Mouse (Mus musculus): ENCODE data around the gene Lrpap1.
A peak's percentile ranks its signal among the peaks of the same experiment; 100 is the strongest.

The Lrpap1 gene

DNA sequence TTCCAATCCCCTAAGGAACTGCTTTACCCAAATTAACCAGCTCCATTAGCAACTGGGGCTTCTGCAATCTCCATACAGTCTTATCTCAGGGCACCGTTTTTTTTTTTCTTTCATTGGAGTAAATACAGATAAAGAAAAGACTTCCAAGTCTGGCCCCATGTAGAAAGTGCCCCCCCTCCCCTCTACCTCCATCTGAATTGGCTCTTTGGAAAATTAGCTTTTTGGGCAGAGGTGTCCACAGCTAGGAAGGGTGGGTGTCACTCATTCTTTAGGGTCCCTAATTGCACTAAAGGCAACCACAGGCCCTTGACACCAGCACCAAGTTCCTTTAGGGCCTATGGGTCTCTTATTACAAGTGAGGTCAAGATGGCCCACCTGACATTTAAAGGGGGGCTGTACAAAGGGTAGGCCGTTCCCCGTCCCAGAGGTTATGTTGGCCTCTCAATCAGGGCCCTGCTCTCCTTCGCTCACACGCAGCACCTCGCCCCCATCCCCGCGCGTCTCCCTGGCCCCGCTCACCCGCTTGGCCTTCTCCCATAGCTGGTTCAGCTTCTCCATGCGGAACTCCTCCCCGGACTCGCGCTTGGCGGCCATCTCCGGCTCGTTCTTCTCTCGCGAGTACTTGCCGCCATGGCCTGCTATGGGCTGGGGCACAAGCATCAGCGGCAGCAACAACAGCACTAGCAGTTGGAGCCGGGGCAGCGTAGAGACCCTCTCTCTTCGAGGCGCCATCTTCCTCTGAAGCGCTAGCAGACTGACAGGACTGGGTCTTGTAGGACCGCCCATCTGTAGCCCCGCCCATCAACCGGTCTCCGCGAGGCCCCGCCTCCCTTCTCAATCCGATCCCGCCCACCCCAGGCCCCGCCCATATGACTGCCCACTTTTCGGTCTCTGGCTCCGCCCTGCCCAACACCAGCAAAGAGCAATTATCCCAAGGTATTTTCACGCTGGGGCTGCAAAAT lies at the start of gene Lrpap1:
Gene Lrpap1 (minus strand): TSS at position 807 of the 962 bp plus-strand sequence.
- peak; percentile 97 for DNase-seq (ENCODE audit: low read depth, low spot score)

DNA sequence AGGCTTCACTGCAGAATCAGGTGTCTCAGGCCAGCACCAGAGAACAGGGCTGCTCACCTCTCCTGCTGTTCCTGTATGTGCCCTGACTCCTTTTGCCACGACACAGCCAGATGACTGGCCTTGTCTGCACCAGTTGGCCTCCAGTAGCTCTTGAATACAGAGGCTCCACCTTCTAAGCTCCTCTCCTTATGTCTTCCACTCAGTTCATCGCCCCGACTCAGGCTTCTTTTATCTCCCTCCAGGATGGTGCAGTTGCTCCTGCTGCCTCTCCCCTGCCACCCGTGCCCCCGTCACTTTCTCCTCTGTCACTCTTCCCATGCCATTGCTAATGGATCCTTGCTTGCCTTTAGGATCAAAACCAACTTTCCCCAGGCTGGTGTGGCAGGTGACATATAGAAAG lies 44.4 kb upstream of the Lrpap1 start:
- no peak for DNase-seq (ENCODE audit: low read depth, low spot score)

DNA sequence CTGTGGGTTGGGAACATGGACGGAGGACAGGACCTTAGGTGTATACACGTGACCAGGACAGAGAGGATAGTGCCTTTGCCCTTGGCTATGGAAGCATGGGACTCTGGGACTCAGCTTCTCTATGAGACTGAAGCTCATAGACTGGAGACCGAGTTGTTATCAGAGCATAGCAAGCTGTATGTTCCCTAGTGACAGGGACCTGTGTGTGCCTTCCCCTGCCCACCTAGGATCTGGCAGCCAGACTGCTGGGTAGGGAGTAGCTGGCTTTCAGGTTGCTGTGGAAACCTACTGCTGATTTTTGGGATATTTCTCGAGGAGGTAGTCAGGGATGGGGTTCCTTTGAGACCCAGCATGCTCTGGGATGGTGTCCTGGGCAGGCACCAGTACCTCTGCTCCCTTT lies 44.0 kb upstream of the Lrpap1 start:
- DNase-seq (ENCODE audit: low read depth, low spot score), result peak; percentile 41

DNA sequence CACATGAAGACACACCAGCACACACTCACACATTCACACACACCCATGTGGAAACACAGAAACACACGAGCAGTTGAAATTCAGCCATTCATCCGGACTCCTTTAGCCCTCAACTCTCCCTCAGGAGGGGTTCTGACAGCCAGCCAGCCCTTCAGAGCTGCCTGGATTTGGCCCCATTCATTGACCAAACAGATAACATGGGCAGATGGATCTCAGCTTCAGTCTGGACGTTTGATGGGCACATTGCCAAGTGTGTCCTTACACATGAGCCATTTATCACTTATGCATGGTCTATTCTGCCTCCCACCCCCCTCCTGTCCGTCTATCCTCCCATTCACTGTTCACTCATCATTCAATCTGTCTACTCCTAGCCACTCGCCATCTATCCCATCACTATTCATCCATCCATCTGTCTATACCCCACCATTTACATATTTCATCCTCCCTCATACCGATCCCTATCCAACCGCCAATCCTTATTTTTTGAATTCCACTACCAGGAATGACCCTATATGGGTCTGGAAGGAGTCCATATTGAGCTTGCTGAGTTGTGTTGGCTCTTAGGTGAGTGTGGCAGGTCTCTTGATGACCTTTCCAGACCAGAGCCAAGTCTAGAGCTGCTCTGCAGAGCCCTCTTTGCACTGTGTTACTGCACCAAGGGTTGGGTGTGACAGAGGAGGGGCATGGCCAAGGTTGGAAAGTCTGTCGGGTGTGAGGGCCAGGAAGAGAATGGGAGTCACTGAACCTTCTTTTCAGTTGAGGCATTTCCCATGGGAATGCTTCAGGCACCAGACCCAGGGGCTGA lies 42.6 kb upstream of the Lrpap1 start:
- peak; percentile 78 for DNase-seq (ENCODE audit: low read depth, low spot score)

DNA sequence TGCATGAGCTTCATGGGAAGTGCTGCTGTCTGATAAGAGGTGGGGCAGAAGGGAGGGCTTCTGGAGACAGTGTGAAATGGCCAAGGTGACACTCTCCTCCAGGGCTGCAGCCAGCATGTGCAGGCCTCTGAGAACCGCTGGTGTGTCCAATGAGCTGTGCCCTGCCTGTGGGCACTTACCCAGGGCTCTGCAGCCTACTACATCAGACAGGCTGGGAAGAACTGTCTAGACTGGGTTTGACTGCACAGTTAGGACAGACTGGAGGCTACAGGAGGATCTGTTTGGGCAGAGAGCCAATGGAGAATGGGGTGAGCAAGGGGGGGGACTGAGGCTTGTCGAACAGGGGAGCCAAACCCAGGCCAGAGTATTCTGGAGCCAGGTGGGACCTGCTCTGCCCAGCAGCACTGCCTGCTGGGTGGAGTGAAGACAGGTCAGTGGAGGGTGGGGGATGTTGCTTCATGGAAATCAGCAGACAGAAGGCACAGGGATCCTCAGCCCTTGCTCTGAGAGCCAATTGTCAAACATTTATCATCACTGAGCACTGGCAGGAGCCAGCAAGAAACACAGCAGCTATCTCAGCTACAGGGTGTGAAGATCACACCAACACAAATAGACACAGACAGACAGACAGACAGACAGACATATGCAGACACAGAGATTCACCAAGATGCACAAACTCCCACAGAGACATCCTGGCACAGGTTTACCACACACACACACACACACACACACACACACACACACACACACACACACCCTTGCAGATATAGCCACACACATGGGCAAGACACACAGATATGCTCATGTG lies 41.8 kb upstream of the Lrpap1 start:
- peak; percentile 68 for DNase-seq (ENCODE audit: low read depth, low spot score)

DNA sequence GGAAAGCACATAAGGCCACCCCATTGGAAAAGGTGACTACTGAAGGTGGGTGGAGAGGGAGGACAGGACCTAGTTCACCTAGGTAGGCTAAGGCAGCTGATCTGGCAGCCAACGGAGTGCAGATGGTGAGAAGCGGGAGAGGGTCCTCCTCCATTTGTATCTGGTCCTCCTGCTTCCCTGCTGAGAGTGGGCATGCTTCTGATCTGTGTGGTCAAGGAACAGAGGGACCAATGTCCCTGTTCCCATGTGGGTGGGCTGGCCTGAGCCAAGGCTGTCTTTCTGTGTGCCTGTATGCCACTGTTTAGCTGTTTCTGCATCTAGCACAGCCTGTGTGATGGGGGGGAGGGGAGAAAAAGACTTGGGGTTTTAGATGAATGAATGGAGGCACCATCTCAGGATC lies 41.2 kb upstream of the Lrpap1 start:
- DNase-seq (ENCODE audit: low read depth, low spot score), result no peak

DNA sequence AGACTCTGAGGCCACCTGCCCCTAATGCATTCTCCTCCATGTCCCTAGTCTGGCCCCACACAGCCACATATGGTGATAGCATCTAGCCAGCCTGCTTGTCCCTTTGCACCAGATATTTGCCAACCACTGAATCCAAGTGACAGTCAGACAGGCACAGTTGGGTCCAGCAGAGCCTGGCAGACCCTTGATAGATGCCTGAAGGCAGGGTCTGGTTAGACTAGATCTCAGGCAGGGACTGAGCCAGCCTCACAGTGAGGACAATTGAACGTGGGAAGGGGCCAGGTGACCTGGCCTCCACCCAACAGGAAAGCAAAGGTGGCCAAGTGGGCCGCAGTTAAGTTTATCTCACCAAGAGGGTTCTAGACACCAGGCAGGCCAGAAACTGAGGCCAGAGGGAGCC lies 39.1 kb upstream of the Lrpap1 start:
- DNase-seq (ENCODE audit: low read depth, low spot score), result peak; percentile 85

DNA sequence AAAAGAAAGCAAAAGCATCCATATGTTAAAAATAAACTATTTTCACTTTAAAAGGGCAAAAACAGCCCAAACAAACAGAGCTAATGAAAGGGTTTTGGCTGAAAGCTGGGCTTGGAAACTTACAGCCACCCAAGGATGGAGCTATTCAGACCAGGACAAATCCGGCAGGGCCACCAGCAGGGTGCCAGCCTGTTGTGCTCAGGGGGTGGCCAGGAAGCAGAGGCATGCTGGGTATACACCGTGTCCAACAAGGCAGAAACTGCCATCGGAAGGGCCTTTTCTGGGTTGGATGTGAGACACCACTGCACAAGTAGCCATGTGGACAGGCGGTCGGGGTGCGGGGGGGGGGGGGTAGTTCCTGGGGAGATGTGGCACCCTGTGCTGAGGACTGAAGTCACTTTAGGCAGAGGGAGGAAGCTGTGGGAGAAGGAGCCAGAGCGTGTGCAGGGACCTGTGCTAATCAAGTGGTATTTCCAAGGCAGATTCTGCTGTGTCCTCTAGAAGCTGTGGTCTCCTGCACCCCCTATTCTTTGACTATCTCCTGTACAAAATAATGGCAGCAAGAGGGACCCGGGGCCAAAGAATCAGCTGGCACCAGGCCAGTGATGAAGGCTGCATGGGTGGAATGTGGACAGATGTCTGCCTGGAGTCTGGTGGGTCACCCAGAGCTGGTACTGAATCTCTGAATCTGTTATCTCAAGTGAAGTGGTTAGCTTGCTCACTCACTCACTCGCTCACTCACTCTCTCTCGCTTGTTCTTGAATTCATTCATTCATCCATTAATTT lies 38.1 kb upstream of the Lrpap1 start:
- peak; percentile 49 for DNase-seq (ENCODE audit: low read depth, low spot score)

DNA sequence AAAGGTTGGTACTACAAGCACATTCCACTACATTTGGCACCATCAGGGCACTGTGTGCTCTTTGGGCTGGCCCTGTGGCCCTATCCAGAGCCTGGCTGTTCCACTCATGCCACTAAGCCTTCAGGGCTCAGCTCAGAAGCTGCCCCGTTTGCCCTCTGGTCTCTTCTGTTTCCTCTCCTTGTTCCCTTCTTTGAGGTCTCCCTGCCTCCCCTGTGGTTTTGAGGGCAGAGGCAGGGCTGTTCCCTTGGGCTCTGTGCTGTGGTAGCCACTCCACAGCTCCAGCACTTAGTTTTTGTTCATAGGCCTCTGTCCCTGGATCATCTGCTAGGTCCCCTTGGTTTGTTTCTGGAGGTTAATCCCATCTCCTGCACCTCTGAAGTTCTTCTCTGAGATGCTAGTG lies 37.3 kb upstream of the Lrpap1 start:
- no peak for DNase-seq (ENCODE audit: low read depth, low spot score)

DNA sequence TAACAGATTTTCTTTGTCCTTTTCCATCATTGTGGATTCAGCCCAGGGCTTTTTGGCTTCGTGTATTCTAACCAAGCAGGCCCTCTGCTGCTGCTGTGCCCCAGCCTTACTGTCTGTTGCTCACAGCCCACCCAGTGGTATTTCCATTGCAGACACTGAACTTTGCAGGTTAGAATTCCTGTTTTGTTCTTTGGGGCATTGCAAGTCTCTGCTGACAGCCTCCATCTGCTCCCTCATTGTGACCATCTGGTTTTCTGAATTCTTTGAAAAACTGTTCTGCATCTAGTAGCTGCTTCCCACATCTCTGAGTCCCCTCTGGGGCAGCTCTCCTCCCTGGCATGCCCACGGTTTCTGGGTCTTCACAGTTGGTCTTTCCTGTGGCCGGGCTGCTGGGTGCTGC lies 35.8 kb upstream of the Lrpap1 start:
- peak; percentile 94 for DNase-seq (ENCODE audit: low read depth, low spot score)

DNA sequence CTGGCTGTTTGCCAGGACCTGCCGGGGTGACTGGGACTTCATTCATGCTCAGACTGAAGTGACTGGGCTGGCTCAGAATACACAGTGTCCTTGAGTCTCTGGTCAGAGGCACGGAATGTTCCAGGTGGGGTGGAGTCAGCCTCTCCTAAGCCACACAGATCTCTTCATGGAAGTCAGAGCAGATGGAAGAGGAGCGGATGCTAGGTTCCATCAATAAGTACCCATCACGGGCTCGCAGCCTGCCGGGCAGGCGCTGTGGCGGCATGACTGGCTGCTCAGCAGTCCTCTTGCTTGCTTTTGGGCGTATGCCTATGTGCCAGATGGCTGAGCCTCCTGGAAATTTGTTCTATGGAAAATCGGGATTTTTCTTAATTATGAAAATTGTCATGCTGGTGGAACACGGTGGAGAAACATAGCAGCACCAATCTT lies 32.6 kb upstream of the Lrpap1 start:
- DNase-seq (ENCODE audit: low read depth, low spot score), result peak; percentile 98

DNA sequence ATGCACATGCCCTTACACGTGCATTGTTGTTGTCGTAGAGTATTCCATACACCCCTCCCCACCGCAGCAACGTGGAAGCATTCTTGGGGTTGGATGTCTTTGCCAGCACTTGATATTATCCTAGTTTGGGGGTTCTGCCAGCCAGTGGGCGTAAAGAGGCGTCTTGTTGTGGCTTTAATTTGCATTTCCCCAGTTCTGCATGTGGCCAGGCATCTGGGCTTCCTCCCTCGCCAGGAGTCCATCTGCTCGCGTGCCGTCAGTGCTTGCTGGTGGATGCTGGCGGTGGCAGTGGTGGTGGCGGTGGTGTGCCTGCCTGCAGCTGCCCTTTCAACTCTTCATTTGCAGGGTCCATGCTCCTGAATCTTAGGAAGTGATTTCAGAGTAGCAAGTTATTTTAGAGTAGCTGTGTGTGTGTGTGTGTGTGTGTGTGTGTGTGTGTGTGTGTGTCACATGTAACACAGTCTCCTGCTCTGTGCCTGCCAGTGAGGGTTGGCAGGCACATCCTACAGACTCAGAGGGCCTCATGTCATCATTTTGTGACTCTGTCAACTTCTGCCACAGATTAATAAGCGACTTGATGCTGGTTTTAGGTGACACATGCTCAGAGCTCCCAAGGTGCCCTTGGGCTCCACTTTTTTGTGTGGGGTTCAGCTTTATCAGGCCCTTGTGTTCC lies 32.1 kb upstream of the Lrpap1 start:
- DNase-seq (ENCODE audit: low read depth, low spot score), result peak; percentile 92

DNA sequence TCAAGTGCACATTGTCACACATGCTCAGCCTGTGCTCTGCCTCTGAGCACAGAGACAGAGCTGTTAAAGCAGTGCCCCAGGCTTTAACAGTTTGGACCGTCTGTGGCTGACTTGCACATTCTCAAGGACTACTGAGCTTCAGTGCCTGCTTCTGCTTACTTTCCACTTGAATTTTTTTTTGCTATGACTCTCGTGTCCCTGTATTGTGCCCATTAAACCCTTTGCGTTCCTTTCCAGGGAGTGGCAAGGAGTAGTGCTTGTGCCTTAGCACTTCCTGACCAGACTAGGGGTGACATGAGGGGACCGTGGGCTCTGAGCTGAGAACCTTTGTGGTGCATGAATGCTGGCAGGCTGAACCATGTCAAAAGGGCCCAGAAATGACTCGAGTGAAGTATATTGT lies 30.3 kb upstream of the Lrpap1 start:
- no peak for DNase-seq (ENCODE audit: low read depth, low spot score)

DNA sequence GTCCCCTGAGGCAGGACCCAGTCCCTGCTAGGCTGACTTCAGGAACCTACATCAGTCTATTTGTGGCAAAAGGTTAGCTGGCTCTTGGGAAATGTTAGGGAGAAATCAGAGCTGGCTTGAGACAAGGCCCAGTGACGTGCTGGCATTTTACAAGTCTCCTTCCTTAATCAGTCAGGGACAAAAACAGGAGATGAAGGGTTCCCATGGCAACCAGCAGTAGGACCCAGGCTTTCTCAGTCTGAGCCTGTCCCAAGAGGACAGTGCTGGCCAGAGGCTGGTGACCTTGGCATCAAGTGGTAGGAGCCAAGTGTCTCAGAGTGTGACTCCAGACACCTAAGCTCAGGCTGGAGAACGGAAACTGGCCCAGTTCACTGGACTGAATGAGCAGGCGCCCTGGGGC lies 28.7 kb upstream of the Lrpap1 start:
- DNase-seq (ENCODE audit: low read depth, low spot score), result no peak

DNA sequence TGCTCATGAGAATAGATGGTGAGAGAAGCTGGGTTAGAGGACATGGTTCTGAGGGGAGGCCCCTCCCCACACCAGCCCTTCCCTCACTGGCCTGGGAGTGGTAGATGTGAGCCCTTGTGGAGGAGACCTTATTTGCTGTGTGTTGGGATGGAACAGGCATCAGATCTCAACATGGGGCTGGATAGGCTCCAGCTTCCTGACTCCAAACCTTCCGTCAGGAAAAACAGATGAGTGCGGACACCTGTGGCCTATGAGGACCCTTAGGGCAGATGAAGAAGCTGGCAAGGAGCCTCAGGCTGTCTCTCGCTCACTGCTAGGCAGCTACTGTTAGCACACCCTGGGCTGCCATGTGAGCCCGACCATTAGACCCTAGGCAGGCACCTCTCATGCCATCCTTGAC lies 27.9 kb upstream of the Lrpap1 start:
- no peak for DNase-seq (ENCODE audit: low read depth, low spot score)

DNA sequence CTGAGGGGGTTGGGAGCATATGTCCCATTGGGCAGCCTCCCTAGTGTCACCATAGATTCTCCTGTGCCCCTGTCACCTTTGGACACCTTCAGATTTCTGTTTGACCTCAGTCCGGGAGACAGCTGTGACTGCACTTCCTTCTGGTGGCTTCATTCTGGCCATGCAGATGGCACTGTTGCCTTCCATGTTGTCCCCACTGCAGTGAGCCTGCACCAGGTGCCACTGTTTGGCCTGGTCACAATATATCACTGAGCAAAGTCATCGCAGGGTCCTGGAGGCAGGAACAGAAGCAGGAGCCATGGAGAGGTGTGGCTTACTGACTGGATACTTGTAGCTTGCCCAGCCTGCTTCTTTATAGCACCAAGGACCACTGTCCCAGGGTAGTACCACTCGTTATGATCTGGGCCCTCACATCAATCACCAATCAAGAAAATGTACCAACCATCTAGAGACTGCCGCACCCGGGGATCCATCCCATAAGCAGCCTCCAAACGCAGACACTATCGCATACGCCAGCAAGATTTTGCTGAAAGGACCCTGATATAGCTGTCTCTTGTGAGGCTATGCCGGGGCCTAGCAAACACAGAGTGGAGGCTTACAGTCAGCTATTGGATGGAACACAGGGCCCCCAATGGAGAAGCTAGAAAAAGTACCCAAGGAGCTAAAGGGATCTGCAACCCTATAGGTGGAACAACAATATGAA lies 26.9 kb upstream of the Lrpap1 start:
- no peak for DNase-seq (ENCODE audit: low read depth, low spot score)

DNA sequence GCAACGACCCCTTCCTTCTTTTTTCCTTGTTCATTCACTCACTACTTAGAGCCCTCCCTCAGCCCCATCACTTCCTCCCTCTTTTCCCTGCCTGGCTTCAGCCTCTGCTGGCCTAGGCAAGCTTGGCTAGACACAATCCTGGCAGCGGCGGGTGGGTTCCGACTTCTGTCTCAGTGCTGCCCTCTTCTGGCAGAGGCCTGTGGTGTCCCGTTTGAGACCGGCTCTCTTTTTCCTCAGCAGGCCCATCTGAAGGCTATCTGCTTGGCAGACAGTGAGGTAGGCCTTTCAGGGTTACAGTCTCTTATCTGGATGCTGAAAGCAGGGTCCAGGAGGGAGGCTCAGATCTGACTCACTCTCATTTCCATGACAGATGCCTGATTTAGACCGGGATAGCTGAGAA lies 26.2 kb upstream of the Lrpap1 start:
- peak; percentile 96 for DNase-seq (ENCODE audit: low read depth, low spot score)

DNA sequence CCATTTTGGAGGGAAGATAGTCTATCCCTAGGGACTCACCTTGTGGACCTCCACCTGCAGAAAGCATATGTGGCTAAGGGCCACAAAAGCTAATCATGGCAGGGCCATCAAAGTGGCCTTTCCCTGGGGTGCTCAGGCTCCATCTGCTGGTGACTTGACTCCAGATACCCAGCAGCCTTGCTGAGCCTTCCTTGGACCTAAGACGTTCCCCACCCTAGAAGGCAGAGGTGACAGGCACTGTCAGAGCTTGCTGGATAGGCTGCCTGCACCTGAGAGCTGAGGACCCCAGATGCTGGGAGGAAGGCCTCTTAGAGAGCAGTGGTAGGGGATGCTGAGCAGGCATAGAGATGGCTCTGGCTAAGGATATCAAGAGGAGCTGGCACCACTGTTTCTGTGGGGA lies 25.7 kb upstream of the Lrpap1 start:
- DNase-seq (ENCODE audit: low read depth, low spot score), result peak; percentile 63

DNA sequence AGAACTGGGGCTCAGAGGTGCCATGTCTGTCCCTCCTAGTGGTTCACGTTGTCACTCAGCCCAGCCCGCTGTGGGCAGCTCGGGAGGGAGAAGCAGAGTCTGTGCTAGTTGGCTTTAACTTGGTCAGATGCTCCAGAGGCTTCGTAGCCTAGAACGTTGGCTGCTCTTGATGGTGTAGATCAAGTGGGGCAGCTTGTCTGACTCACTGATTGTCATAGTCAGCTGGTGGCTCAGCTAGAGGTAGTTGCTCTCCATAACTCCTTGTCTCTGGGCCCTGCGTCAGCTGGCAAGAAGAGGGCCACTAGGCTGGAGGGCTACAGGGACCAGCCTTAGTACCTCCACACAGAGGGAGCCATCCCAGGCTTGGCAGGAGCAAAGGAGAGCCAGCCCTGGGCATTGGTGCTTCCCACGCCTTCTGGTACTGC lies 24.2 kb upstream of the Lrpap1 start:
- peak; percentile 86 for DNase-seq (ENCODE audit: low read depth, low spot score)

DNA sequence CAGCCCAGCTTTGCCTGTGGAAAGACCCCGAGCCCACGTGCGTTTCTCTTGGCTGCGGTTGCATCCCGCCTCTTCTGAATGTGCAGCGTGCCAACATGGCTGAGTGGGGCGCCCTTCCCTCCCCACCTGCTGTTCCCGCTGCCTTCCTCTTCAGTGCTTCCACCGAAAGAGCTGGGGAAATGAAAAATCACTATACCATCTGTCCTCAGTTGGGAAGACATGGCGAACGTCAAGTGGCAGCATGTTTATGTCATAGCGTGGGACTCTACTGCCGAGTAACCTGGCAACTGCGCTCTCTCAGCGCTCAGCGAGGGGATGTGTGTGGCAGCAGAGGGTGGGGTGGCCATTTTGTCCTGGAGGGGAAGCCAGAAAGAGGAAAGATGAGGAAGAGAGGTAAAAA lies 23.6 kb upstream of the Lrpap1 start:
- DNase-seq (ENCODE audit: low read depth, low spot score), result peak; percentile 91
